ENCODE assay signal across 10 mouse cellular contexts in genomic region chrX:101299055-101299454, GRCm38 (mm10). TPM values are rescaled to one million over a fixed set of nuclear protein-coding genes. Genes with fewer than 3 reads are reported as not detected.
DNase-seq lines count a peak whose midpoint lies in the region; ATAC-seq and TF ChIP-seq lines count a peak whose summit lies in the region.
"Had no signal": no experiment of that assay in that cellular context is flagged by ENCODE, and none has a peak within 500 bp of the region (broad histone marks: within the 10 kb centered on the region; RNA-seq: fewer than 3 reads in every experiment).

Gene Nlgn3, plus strand, starts transcription at chrX:101299168.

- intact Hi-C loops in gastrocnemius, adult 2 months (cut with DNase I) = no loop called here

- no peak within 1 kb of the TSS; the same call in 1 of the 2 replicates for H3K9ac ChIP-seq in ES-Bruce4 (ENCODE audit: low read depth, poor library complexity, severe bottlenecking)
- no peak within 1 kb of the TSS for H3K9ac ChIP-seq in intestine, embryonic 14.5 days (ENCODE audit: low read length)
- no peak within 1 kb of the TSS for H3K9ac ChIP-seq in liver, embryonic 12.5 days

- no peak within 1 kb of the TSS for H3K27ac ChIP-seq in gastrocnemius, adult 2 months
- no peak within 1 kb of the TSS for H3K27ac ChIP-seq in ES-Bruce4 (ENCODE audit: insufficient read depth, low read length)
- H3K27ac ChIP-seq in intestine, embryonic 14.5 days (ENCODE audit: low read depth) = no peak within 1 kb of the TSS
- no peak within 1 kb of the TSS for H3K27ac ChIP-seq in liver, embryonic 12.5 days

- peaks cover 4% of the 10 kb centered on the region for H3K4me1 ChIP-seq in ES-Bruce4 (ENCODE audit: control insufficient read depth, insufficient read depth, low read length)
- no peaks in the 10 kb centered on the region for H3K4me1 ChIP-seq in intestine, embryonic 14.5 days (replicated peaks; ENCODE audit: control insufficient read depth, insufficient read depth, low read length)
- peaks cover 9% of the 10 kb centered on the region; the same call in 1 of the 2 replicates for H3K4me1 ChIP-seq in liver, embryonic 12.5 days

- WGBS in intestine, embryonic 14.5 days = 20% methylated on average over 22 of the region's 24 CpGs
- 13% methylated on average over 16 of the region's 24 CpGs for WGBS in liver, embryonic 12.5 days (ENCODE audit: insufficient replicate concordance)

- TF ChIP-seq EP300 in ES-Bruce4 (IDR thresholded peaks at IDR 0.05; ENCODE audit: insufficient read depth, low read depth, low read length) = no peak

- H3K4me2 ChIP-seq in intestine, embryonic 14.5 days (ENCODE audit: low read length) = peak within 1 kb of the TSS; percentile 47
- H3K4me2 ChIP-seq in liver, embryonic 12.5 days = peak within 1 kb of the TSS; percentile 32

- H3K27me3 ChIP-seq in ES-Bruce4 (ENCODE audit: control insufficient read depth, insufficient read depth, low read length, poor library complexity, severe bottlenecking) = no peaks in the 10 kb centered on the region
- H3K27me3 ChIP-seq in intestine, embryonic 14.5 days (replicated peaks; ENCODE audit: control insufficient read depth, insufficient read depth, low read length) = no peaks in the 10 kb centered on the region
- peaks cover 65% of the 10 kb centered on the region for H3K27me3 ChIP-seq in liver, embryonic 12.5 days (replicated peaks)

- DNase-seq in gastrocnemius, adult 2 months = no peak
- DNase-seq in gastrocnemius, postnatal 25 days = no peak
- DNase-seq in cerebellum, postnatal 36 days = peak; percentile 53 to 73
- DNase-seq in intestine, embryonic 14.5 days (ENCODE audit: low spot score) = peak; percentile 53
- DNase-seq in right cerebral cortex, postnatal 4 days = peak; percentile 75
- no peak for DNase-seq in thymus, postnatal 25 days

- ATAC-seq in intestine, embryonic 14.5 days (replicated peaks; ENCODE audit: low FRiP score, low TSS enrichment, low read depth) = no peak; the same call in 1 of the 2 replicates
- ATAC-seq in liver, embryonic 12.5 days = no peak

- no peak for TF ChIP-seq CTCF in gastrocnemius, adult 2 months (IDR thresholded peaks at IDR 0.05)
- no peak for TF ChIP-seq CTCF in ES-Bruce4 (IDR thresholded peaks at IDR 0.05; ENCODE audit: low read depth, low read length)

- no peaks in the 10 kb centered on the region; the same call in none of the 2 replicates for H3K36me3 ChIP-seq in ES-Bruce4 (ENCODE audit: control insufficient read depth, insufficient read depth, low read length, poor library complexity, severe bottlenecking)
- H3K36me3 ChIP-seq in intestine, embryonic 14.5 days (ENCODE audit: control insufficient read depth, insufficient read depth, low read length) = peaks cover 15% of the 10 kb centered on the region
- peaks cover 39% of the 10 kb centered on the region for H3K36me3 ChIP-seq in liver, embryonic 12.5 days

- H3K4me3 ChIP-seq in gastrocnemius, adult 2 months = peak within 1 kb of the TSS; percentile 48
- H3K4me3 ChIP-seq in ES-Bruce4 (ENCODE audit: low read depth, low read length) = peak within 1 kb of the TSS; percentile 16; the same call in 1 of the 2 replicates
- peak within 1 kb of the TSS; percentile 26 for H3K4me3 ChIP-seq in intestine, embryonic 14.5 days (ENCODE audit: low read depth, low read length)
- H3K4me3 ChIP-seq in liver, embryonic 12.5 days = no peak within 1 kb of the TSS
- H3K4me3 ChIP-seq: erythroblast, embryonic 14.5 days had no signal

- no peaks in the 10 kb centered on the region for H3K9me3 ChIP-seq in ES-Bruce4 (replicated peaks; ENCODE audit: control insufficient read depth, insufficient read depth, low read length, poor library complexity, severe bottlenecking)
- no peaks in the 10 kb centered on the region for H3K9me3 ChIP-seq in intestine, embryonic 14.5 days (ENCODE audit: control insufficient read depth, low read length)
- no peaks in the 10 kb centered on the region for H3K9me3 ChIP-seq in liver, embryonic 12.5 days (replicated peaks)

- TF ChIP-seq POLR2A in ES-Bruce4 (IDR thresholded peaks at IDR 0.05; ENCODE audit: insufficient read depth, low read length) = no peak

RNA-seq across cellular contexts. Expression of gene Nlgn3, which starts in this region (rescaled TPM):
- under 1 TPM; 0.06 to 0.18 TPM for total RNA-seq in gastrocnemius, adult 2 months (2021)
- under 1 TPM; 0.08 to 0.20 TPM for total RNA-seq in gastrocnemius, postnatal 25 days (2021)
- 0.58 and 0.70 TPM in 2 replicates for polyA plus RNA-seq in ES-Bruce4 (2011; ENCODE audit: insufficient read depth, insufficient read length, low read depth, missing spikeins)
- polyA plus RNA-seq in intestine, embryonic 14.5 days (2014; fragmentation: Nextera tagmentation; extraction: Ambion mirVana) = 7.3 and 7.5 TPM in 2 replicates
- polyA plus RNA-seq in liver, embryonic 12.5 days (2016; fragmentation: Nextera tagmentation; extraction: Ambion mirVana) = 0.08 and 0.20 TPM in 2 replicates
- polyA plus RNA-seq: C2C12; erythroblast, embryonic 14.5 days had no signal

Comparison
In these comparisons a context has a peak if more than half of its experiments do, and no peak if none do; other contexts are left out.
1. DNase-seq: peak in cerebellum, postnatal 36 days (2 of 2), intestine, embryonic 14.5 days (single experiment) and right cerebral cortex, postnatal 4 days (single experiment); none in gastrocnemius, adult 2 months (single experiment), gastrocnemius, postnatal 25 days (single experiment) and thymus, postnatal 25 days (single experiment).